Mouse (Mus musculus): ENCODE results near the gene Ppp3ca. TPM values are rescaled to one million over a fixed set of nuclear protein-coding genes. Genes with fewer than 3 reads are reported as not detected.

Gene Ppp3ca
- polyA plus RNA-seq, 1 experiment: 29.4 TPM

GRCm38 (mm10) chr3:136852921-136853320 lies 183.0 kb downstream of the Ppp3ca start:
- H3K4me1 ChIP-seq (ENCODE audit: control insufficient read depth, insufficient read depth, low read length): no peaks in the 10 kb centered on the region
- H3K27me3 ChIP-seq (ENCODE audit: control insufficient read depth, insufficient read depth, low read length, poor library complexity, severe bottlenecking): no peaks in the 10 kb centered on the region
- no peak for TF ChIP-seq EP300 (IDR thresholded peaks at IDR 0.05; ENCODE audit: insufficient read depth, low read depth, low read length)
- TF ChIP-seq POLR2A (IDR thresholded peaks at IDR 0.05; ENCODE audit: insufficient read depth, low read length): no peak
- no peak for TF ChIP-seq CTCF (IDR thresholded peaks at IDR 0.05; ENCODE audit: low read depth, low read length)
- H3K27ac ChIP-seq (ENCODE audit: insufficient read depth, low read length): no peak overlapping the region
- no peaks in the 10 kb centered on the region for H3K36me3 ChIP-seq (ENCODE audit: control insufficient read depth, insufficient read depth, low read length, poor library complexity, severe bottlenecking)
- no peak overlapping the region for H3K9ac ChIP-seq (ENCODE audit: low read depth, poor library complexity, severe bottlenecking)
- no peak overlapping the region for H3K4me3 ChIP-seq (ENCODE audit: low read depth, low read length)
- H3K9me3 ChIP-seq (replicated peaks; ENCODE audit: control insufficient read depth, insufficient read depth, low read length, poor library complexity, severe bottlenecking): no peaks in the 10 kb centered on the region

- H3K4me3 ChIP-seq (ENCODE audit: low read depth, low read length): no peak overlapping the region
- H3K9me3 ChIP-seq (replicated peaks; ENCODE audit: control insufficient read depth, insufficient read depth, low read length, poor library complexity, severe bottlenecking): no peaks in the 10 kb centered on the region
- TF ChIP-seq EP300 (IDR thresholded peaks at IDR 0.05; ENCODE audit: insufficient read depth, low read depth, low read length): no peak
- TF ChIP-seq POLR2A (IDR thresholded peaks at IDR 0.05; ENCODE audit: insufficient read depth, low read length): no peak
- TF ChIP-seq CTCF (IDR thresholded peaks at IDR 0.05; ENCODE audit: low read depth, low read length): no peak
- H3K27me3 ChIP-seq (ENCODE audit: control insufficient read depth, insufficient read depth, low read length, poor library complexity, severe bottlenecking): no peaks in the 10 kb centered on the region
- H3K27ac ChIP-seq (ENCODE audit: insufficient read depth, low read length): no peak overlapping the region
- H3K9ac ChIP-seq (ENCODE audit: low read depth, poor library complexity, severe bottlenecking): no peak overlapping the region
- no peaks in the 10 kb centered on the region for H3K4me1 ChIP-seq (ENCODE audit: control insufficient read depth, insufficient read depth, low read length)
- H3K36me3 ChIP-seq (ENCODE audit: control insufficient read depth, insufficient read depth, low read length, poor library complexity, severe bottlenecking): no peaks in the 10 kb centered on the region
Observed at GRCm38 (mm10) chr3:136853596-136853995, 183.7 kb downstream of the Ppp3ca start.

GRCm38 (mm10) chr3:136855996-136856395 lies 186.1 kb downstream of the Ppp3ca start:
- Histone ChIP-seq H3K9ac (ENCODE audit: low read depth, poor library complexity, severe bottlenecking) (no peak overlapping the region), H3K27me3 (ENCODE audit: control insufficient read depth, insufficient read depth, low read length, poor library complexity, severe bottlenecking) (no peaks in the 10 kb centered on the region), H3K27ac (ENCODE audit: insufficient read depth, low read length) (no peak overlapping the region), H3K4me3 (ENCODE audit: low read depth, low read length) (no peak overlapping the region), H3K4me1 (ENCODE audit: control insufficient read depth, insufficient read depth, low read length) (no peaks in the 10 kb centered on the region), H3K36me3 (ENCODE audit: control insufficient read depth, insufficient read depth, low read length, poor library complexity, severe bottlenecking) (no peaks in the 10 kb centered on the region), H3K9me3 (replicated peaks; ENCODE audit: control insufficient read depth, insufficient read depth, low read length, poor library complexity, severe bottlenecking) (no peaks in the 10 kb centered on the region)
- no peak for TF ChIP-seq CTCF (IDR thresholded peaks at IDR 0.05; ENCODE audit: low read depth, low read length)
- no peak for TF ChIP-seq POLR2A (IDR thresholded peaks at IDR 0.05; ENCODE audit: insufficient read depth, low read length)
- TF ChIP-seq EP300 (IDR thresholded peaks at IDR 0.05; ENCODE audit: insufficient read depth, low read depth, low read length): no peak

- H3K27ac ChIP-seq (ENCODE audit: insufficient read depth, low read length): no peak overlapping the region
- no peak overlapping the region for H3K9ac ChIP-seq (ENCODE audit: low read depth, poor library complexity, severe bottlenecking)
- no peaks in the 10 kb centered on the region for H3K36me3 ChIP-seq (ENCODE audit: control insufficient read depth, insufficient read depth, low read length, poor library complexity, severe bottlenecking)
- TF ChIP-seq EP300 (IDR thresholded peaks at IDR 0.05; ENCODE audit: insufficient read depth, low read depth, low read length) (no peak), CTCF (IDR thresholded peaks at IDR 0.05; ENCODE audit: low read depth, low read length) (no peak), POLR2A (IDR thresholded peaks at IDR 0.05; ENCODE audit: insufficient read depth, low read length) (no peak)
- no peaks in the 10 kb centered on the region for H3K4me1 ChIP-seq (ENCODE audit: control insufficient read depth, insufficient read depth, low read length)
- H3K9me3 ChIP-seq (replicated peaks; ENCODE audit: control insufficient read depth, insufficient read depth, low read length, poor library complexity, severe bottlenecking): no peaks in the 10 kb centered on the region
- no peaks in the 10 kb centered on the region for H3K27me3 ChIP-seq (ENCODE audit: control insufficient read depth, insufficient read depth, low read length, poor library complexity, severe bottlenecking)
- no peak overlapping the region for H3K4me3 ChIP-seq (ENCODE audit: low read depth, low read length)
Observed at GRCm38 (mm10) chr3:136862051-136862837, 192.3 kb downstream of the Ppp3ca start.

- no peak overlapping the region for H3K9ac ChIP-seq (ENCODE audit: low read depth, poor library complexity, severe bottlenecking)
- no peaks in the 10 kb centered on the region for H3K36me3 ChIP-seq (ENCODE audit: control insufficient read depth, insufficient read depth, low read length, poor library complexity, severe bottlenecking)
- no peak overlapping the region for H3K27ac ChIP-seq (ENCODE audit: insufficient read depth, low read length)
- no peaks in the 10 kb centered on the region for H3K9me3 ChIP-seq (replicated peaks; ENCODE audit: control insufficient read depth, insufficient read depth, low read length, poor library complexity, severe bottlenecking)
- no peaks in the 10 kb centered on the region for H3K27me3 ChIP-seq (ENCODE audit: control insufficient read depth, insufficient read depth, low read length, poor library complexity, severe bottlenecking)
- TF ChIP-seq EP300 (IDR thresholded peaks at IDR 0.05; ENCODE audit: insufficient read depth, low read depth, low read length) (no peak), CTCF (IDR thresholded peaks at IDR 0.05; ENCODE audit: low read depth, low read length) (no peak), POLR2A (IDR thresholded peaks at IDR 0.05; ENCODE audit: insufficient read depth, low read length) (no peak)
- no peaks in the 10 kb centered on the region for H3K4me1 ChIP-seq (ENCODE audit: control insufficient read depth, insufficient read depth, low read length)
- H3K4me3 ChIP-seq (ENCODE audit: low read depth, low read length): no peak overlapping the region
Observed at GRCm38 (mm10) chr3:136863127-136863526, 193.2 kb downstream of the Ppp3ca start.

GRCm38 (mm10) chr3:136864306-136864705 lies 194.4 kb downstream of the Ppp3ca start:
- TF ChIP-seq CTCF (IDR thresholded peaks at IDR 0.05; ENCODE audit: low read depth, low read length) (no peak), EP300 (IDR thresholded peaks at IDR 0.05; ENCODE audit: insufficient read depth, low read depth, low read length) (no peak), POLR2A (IDR thresholded peaks at IDR 0.05; ENCODE audit: insufficient read depth, low read length) (no peak)
- Histone ChIP-seq H3K9me3 (replicated peaks; ENCODE audit: control insufficient read depth, insufficient read depth, low read length, poor library complexity, severe bottlenecking) (no peaks in the 10 kb centered on the region), H3K36me3 (ENCODE audit: control insufficient read depth, insufficient read depth, low read length, poor library complexity, severe bottlenecking) (no peaks in the 10 kb centered on the region), H3K4me3 (ENCODE audit: low read depth, low read length) (no peak overlapping the region), H3K4me1 (ENCODE audit: control insufficient read depth, insufficient read depth, low read length) (no peaks in the 10 kb centered on the region), H3K27me3 (ENCODE audit: control insufficient read depth, insufficient read depth, low read length, poor library complexity, severe bottlenecking) (no peaks in the 10 kb centered on the region), H3K9ac (ENCODE audit: low read depth, poor library complexity, severe bottlenecking) (no peak overlapping the region), H3K27ac (ENCODE audit: insufficient read depth, low read length) (no peak overlapping the region)

Measured in ES-Bruce4 (cell line).